Mouse (Mus musculus) embryonic fibroblast, embryonic 13.5 days (primary cell): Measurements from ENCODE around the gene H2afy.

Experiments
- CTCF ChIP-seq: IDR thresholded peaks from 2 replicates; pipeline ENCODE4 v1.5.1; 2011; ENCODE audit warnings: mild to moderate bottlenecking, control low read depth, low read length, moderate library complexity, borderline replicate concordance; ENCODE audit not compliant: insufficient read depth
- POLR2A ChIP-seq: IDR thresholded peaks from 2 replicates; pipeline ENCODE4 v1.6.1; 2011; ENCODE audit warnings: low read depth, mild to moderate bottlenecking, control low read depth, low read length, moderate library complexity

- TF ChIP-seq POLR2A: no peak
- no peak for TF ChIP-seq CTCF
These were observed 78.4 kb downstream of the H2afy start for GRCm38 (mm10) chr13:56057761-56058160.
